Mouse (Mus musculus) kidney, adult 2 months (tissue): ENCODE measurements at regions not wholly inside any gene's neighbourhood (a gene's known extent, or its start where the extent isn't known, plus 50 kb on each side); places are given as distances from the start of the nearest gene placed in this dataset.

Source experiments
- CTCF ChIP-seq: fragments of 200-500 bp; conservative IDR thresholded peaks from 2 replicates; pipeline ENCODE4 v1.5.1; 2011; ENCODE audit warnings: low read depth, mild to moderate bottlenecking, control low read depth, low read length, moderate library complexity, mixed read lengths; ENCODE audit not compliant: insufficient read depth, insufficient read length
- POLR2A ChIP-seq: fragments of 200-500 bp; IDR thresholded peaks from one replicate; pipeline ENCODE4 v1.6.1; 2011; ENCODE audit warnings: low read depth, low read length, control low read depth

GRCm38 (mm10) chr9:85521342-85521741 is 194.2 kb upstream of the Tent5a start:
- TF ChIP-seq CTCF: no peak
- no peak for TF ChIP-seq POLR2A
